Mouse (Mus musculus) liver, adult 10 weeks (tissue): ENCODE data around the gene Wdr54. TPM values are rescaled to one million over a fixed set of nuclear protein-coding genes. Genes with fewer than 3 reads are reported as not detected.

ENCODE experiments used
- polyA plus RNA-seq: library from polyadenylated mRNA; stranded (reverse); fragments of 350-450 nt; fragmentation: Illumina TruSeq; extraction: RNeasy Lipid Tissue Mini Kit (QIAGEN cat#74804); gene quantifications from one replicate; pipeline ENCODE4 v1.2.3, GENCODE M21; 2014; ENCODE audit warnings: low read depth, low replicate concordance

The Wdr54 gene
- polyA plus RNA-seq, result 0.34 TPM

DNA sequence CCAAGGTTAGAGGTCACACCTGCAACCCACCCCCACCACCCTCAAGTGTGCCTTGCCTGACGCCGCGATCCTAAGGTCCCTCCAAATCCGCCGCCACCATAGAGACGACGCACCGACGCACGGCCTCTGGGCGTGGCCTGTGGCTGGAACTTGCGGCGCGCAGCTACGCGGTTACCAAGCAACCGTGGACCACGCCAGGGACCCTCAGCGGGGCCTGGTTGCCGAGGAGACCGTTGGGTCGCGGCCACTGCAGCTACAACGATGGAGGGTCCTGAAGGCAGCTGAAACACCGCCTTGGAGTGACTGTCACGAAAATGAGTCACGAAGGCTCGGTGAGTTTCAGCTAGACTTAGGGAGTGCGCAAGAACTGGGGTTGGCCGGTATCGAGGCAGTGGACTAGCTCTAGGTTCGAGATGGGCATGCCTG is at the start of gene Wdr54, which contains the start of gene 1700003E16Rik:
Gene Wdr54 (minus strand): TSS at position 139 of the 426 bp plus-strand sequence.
Gene 1700003E16Rik (plus strand): TSS at position 146 of the 426 bp plus-strand sequence.

DNA sequence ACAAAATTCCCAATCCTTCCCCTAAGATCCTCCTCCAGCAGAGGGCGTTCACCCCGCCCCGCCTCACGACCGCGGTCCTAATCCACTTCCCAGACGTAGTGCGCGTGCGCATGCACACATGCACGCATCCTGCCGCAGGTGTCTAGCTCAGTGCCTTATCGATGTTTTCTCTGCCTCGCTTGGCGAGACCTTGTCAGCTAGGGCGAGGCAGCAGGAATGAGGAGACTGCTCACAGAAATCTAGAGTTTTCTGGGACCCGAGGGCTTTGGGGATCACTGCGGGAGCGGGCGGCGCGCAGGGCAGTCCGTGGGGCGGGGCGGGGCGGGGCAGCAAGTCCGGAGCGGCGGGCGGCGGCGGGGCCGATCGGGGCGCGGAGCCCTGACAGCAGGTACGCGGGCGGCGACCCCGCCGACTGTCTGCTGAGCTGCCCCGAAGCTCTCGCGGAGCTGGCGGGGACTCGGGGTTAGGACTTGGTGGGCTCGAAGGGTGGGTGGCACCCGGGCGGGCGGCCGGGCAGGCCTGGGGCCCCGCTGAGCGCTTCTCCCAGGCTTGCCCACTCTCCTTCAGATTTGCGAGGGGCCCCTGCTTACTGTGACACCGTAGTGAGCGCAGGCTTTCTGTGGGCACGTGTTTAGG is 9.5 kb upstream of the Wdr54 start, which contains the start of gene Dctn1:
Gene Dctn1 (plus strand): TSS at position 314 of the 636 bp plus-strand sequence.

DNA sequence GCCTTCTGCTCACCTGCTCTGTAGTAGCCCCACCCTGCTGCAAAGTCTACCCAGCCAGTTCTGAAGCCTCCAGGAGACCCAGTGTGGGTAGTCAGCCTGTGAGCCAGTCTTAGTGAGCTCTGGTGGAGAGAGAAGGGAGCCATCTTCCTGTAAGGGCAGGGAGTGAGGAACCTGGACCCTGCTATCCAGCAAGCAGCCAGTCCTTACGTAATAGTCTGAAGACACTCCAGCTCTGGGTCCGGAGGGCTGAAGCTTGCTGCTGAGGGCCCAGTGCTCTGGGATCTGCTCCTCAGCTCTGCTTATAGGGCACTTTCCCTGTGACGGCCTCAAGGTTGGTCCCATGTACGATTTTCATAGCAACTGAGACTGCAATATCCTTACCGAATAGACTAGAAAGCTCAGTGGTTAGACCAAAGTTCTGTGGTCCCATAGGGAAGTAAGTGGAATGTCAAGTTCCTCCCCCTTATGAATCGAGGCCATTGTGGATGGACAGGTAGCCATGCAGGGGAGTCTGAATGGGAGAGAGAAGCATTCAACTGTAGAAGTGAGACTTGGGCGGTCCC is 21.2 kb downstream of the Wdr54 start, which contains the start of gene Rtkn:
Gene Rtkn (plus strand): TSS at position 513 of the 563 bp plus-strand sequence.

DNA sequence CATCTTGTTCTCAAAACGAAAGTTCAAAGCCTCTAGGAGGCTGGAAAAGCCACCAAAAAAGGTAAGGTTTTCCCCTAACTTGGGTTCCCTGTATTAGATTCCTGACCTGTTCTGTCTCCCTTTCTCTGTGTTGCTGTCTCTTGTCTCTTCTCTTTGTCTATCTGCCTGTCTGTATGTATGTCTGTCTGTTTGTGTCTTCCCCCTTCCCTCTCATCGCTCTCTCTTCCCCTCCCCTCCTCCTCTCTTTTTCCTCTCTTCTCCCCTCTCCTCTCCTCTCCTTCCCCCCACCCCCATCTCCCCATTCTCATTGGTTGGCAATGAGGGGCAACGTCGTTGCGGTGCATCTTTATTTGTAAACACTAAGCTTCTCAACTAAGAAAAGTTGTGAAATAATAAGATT is 30.9 kb downstream of the Wdr54 start, which contains the start of gene Ino80b:
Gene Ino80b (minus strand): TSS at position 101 of the 400 bp plus-strand sequence.

DNA sequence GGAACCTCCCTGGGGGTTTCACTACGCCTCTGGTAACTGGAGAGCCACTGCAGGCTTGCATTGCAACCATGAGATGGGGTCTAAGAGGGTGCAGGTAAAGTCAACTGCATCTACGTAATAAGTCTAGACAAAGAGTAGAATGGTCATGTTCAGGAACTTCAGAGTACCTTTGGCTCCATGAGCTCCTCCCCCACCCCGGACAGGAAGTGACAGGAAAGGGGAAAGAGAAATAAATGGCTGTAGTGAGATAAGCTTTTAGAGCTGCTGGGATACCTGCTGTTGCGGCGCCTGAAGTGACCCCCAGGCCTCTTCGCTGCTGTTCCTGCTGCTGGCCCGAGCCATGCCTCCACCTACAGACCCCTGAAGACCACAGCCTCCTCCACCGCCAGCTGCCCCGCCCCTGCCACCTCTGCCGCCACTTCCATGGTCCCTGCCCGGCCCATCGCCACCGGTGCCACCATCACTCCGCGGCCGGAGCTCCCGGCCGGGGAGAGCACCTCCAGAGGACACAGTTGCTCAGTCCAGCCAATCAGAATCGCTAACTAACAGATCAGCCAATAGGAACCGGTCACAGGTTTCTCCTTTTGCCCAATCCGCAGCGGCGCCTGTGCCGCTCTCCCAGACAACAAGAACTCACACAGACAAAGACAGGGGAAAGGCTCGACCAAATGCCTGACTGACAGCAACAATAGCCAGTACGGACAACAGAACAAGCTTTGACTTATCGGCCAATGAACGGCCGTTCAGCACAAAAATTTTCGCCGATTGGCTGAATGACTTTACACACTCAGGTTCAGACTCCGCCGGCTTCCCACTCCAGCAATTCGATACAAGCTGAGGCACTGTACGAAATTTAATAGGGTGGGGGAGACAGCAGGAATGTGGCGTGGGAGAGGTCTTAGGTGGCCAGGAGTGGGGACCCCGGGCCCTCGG is 35.0 kb downstream of the Wdr54 start, which contains the start of gene Wbp1:
Gene Wbp1 (minus strand): TSS at position 630 of the 933 bp plus-strand sequence.

DNA sequence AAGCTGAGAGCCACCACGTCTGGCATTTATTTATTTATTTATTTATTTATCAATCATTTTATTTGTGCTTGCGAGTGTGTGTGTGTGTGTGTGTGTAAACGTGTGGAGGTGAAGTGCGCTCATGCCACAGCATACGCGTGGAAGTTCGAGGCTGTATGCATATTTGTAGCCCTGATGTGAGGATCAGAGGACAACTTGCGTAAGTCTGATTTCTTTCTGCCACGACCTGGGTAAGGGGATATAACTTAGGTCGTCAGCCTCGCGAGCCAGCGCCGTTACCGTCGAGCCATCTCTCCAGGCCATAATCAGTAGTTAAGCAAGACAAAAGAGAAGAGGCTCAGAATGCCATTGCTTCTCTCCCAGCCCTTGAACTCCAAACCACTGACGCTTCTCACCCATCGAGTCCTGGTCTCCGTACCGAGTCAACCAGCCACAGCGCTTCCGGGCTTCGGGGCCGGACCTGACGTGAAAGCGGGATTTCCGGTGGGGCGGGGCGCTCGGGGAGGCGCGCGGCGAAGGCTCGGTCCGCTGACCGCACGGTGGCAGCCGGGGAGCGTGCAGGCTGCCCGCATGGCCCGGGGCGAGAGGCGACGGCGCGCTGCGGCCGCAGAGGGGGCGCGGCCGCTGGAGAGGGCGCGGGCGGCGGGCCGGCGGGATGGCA is 41.1 kb downstream of the Wdr54 start, which contains the start of gene Mogs:
Gene Mogs (plus strand): TSS at position 486 of the 661 bp plus-strand sequence.

DNA sequence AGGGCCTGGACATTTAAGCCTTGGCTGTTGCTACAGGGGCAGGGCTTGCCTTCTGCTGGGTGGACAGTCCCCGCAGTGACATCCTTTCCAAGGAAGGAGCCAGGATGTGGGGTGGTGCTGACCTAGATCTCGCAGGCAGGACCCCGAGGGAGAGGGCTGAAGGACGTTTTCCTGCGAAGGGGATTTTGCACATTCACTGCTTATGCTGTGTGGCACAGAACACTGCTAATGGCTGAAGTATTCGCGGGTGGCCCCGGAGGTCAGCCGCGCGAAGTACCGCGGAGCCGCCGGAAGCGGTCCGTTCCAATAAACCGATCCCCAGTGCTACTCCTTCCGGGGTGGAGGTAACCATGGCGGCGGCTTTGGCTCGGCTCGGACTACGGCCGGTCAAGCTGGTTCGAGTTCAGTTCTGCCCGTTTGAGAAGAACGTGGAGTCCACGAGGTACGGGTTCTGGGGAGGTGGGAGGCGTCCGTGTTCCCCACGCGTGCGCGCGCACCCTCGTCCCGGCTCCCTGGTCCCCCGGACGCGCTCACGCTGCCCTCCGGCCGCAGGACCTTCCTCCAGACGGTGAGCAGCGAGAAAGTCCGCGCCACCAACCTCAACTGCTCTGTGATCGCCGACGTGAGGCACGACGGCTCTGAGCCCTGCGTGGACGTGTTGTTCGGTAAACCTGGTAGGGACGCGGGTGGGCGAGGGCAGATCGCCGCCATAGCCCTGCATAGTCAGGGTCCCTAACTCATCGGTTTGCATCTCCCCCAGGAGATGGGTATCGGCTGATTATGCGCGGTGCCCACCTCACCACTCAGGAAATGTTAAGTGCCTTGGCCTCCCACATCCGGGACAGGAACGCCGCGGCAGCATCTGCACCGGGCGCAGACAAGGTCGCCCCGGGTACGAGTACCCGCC is 47.2 kb downstream of the Wdr54 start, which contains the start of gene Mrpl53:
Gene Mrpl53 (plus strand): TSS at position 279 of the 907 bp plus-strand sequence.

DNA sequence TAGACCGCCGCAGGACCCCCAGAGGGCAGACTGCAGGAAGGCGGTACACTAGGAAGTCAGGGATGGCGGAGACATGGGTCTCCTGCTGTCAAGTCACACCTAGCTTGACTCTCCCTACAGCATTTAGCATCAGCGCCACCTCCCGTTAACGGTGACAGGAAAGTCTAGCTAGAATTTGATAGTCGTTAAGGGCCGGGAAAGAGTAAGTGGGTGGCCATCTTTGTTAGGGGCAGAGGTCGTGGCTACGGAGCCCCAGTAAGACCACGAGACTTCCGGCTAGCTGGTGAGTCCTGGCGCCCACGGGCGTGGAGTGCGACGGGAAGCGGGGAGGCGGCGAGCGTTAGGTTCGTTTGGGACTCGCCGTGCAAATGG is 54.9 kb downstream of the Wdr54 start, which contains the start of the genes Ccdc142 and Gm42688:
Gene Ccdc142 (plus strand): TSS at position 286 of the 372 bp plus-strand sequence.
Gene Gm42688 (plus strand): TSS at position 302 of the 372 bp plus-strand sequence.

Other genes starting within 250 kb of the Wdr54 start
- not detected for gene Sema4f, start 216.6 kb downstream of the Wdr54 start, polyA plus RNA-seq
- gene M1ap, start 209.5 kb downstream of the Wdr54 start, polyA plus RNA-seq, result not detected
- not detected for gene Dok1, start 122.9 kb downstream of the Wdr54 start, polyA plus RNA-seq
- gene Loxl3, start 122.2 kb downstream of the Wdr54 start, polyA plus RNA-seq, result 0.40 TPM
- 23.3 TPM for gene Aup1, start 101.9 kb downstream of the Wdr54 start, polyA plus RNA-seq
- gene Htra2, start 101.1 kb downstream of the Wdr54 start, polyA plus RNA-seq, result 4.0 TPM
- 1.6 TPM for gene Dqx1, start 98.6 kb downstream of the Wdr54 start, polyA plus RNA-seq
- not detected for gene Tlx2, start 86.1 kb downstream of the Wdr54 start, polyA plus RNA-seq
- gene Pcgf1, start 78.5 kb downstream of the Wdr54 start, polyA plus RNA-seq, result 4.5 TPM
- not detected for gene Lbx2, start 70.0 kb downstream of the Wdr54 start, polyA plus RNA-seq
- not detected for gene Ccdc142, start 54.8 kb downstream of the Wdr54 start, polyA plus RNA-seq
- gene Gm42688, start 54.8 kb downstream of the Wdr54 start, polyA plus RNA-seq, result 0.61 TPM
- gene Mrpl53, start 47.4 kb downstream of the Wdr54 start, polyA plus RNA-seq, result 30.5 TPM
- gene Mogs, start 40.9 kb downstream of the Wdr54 start, polyA plus RNA-seq, result 3.1 TPM
- gene Wbp1, start 34.8 kb downstream of the Wdr54 start, polyA plus RNA-seq, result 4.3 TPM
- gene Ino80b, start 31.0 kb downstream of the Wdr54 start, polyA plus RNA-seq, result 0.66 TPM
- not detected for gene Rtkn, start 20.9 kb downstream of the Wdr54 start, polyA plus RNA-seq
- gene 1700003E16Rik, start within 50 bp of the Wdr54 start, polyA plus RNA-seq, result not detected
- 5.5 TPM for gene Dctn1, start 9.5 kb upstream of the Wdr54 start, polyA plus RNA-seq
- not detected for gene Slc4a5, start 63.4 kb upstream of the Wdr54 start, polyA plus RNA-seq
- gene Mthfd2, start 169.5 kb upstream of the Wdr54 start, polyA plus RNA-seq, result 0.24 TPM
- 49.2 TPM for gene Mob1a, start 169.6 kb upstream of the Wdr54 start, polyA plus RNA-seq
- 104 TPM for gene Bola3, start 192.8 kb upstream of the Wdr54 start, polyA plus RNA-seq